Mouse (Mus musculus) gastrocnemius, postnatal 25 days (tissue): ENCODE measurements around the gene Dpm1. TPM values are rescaled to one million over a fixed set of nuclear protein-coding genes. Genes with fewer than 3 reads are reported as not detected.

Source experiments
- DNase-seq: peaks from one replicate; pipeline ENCODE4 v3.0.0; 2022
- microRNA-seq, 2 experiments: library from miRNA; unstranded; fragments of <30 nt; microRNA quantifications; one replicate each; pipeline ENCODE4 v1.2.0; 2021; ENCODE audit warnings: borderline replicate concordance in 2 of 2
- total RNA-seq, 2 experiments: library from RNA; stranded (reverse); gene quantifications; 1 replicate in 1 of 2; 2 replicates in 1 of 2; pipeline ENCODE4 v1.2.3; 2021

The Dpm1 gene
- total RNA-seq, 2 experiments from 2014 or later = 70.2 to 73.6 TPM

DNA sequence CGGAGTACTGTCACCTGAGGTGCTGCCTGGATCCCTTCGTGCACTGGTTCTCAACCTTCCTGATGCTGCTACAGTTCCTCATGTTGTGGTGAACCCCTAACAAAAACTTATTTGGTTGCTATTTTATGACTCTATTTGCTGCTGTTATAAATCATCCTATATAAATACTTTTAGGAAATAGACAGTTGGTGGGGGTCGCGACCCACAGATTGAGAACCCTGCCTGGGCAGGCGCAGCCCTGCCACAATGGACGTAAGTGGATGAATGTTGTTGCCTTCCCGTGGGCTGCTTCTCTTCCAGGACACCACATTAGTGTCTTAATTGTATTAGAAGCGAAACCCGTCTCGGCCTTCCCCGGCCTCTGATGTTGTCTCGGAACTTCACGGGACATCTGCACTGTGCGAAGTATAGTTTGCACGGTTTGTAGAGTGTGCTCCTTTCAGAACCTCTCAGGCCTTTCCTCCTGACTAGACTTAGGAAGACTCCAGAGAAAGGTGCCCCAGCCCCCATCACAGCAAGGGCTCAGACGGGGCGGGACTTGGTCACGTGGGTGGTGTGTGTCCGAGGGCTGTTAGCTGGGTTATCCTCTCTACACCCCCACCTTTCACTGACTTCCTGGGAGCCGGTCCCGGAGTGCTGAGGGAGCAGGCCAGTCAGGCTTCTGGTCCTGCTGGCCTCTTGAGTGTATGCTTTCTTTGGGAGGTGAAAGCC lies 63.5 kb downstream of the Dpm1 start:
- DNase-seq = no peak

DNA sequence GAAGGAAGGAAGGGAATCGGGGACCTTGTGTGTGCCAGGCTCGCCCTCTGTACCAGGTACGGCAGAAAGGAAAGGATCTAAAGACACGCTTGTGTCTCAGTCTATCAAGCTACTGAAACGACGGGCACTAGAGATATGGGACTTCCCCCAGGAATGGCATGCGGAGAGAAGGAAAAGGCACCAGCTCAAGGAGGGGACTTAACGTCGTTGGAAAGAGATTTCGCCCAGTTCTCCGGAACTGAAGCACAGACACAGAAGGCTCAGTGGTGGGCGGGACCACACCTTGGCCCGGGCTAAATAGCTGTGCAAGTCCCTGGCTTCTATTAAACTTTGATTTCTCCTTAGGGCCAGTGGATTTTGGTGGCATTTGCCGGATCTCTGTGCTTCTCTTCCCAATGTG lies 68.4 kb downstream of the Dpm1 start:
- DNase-seq = no peak

GRCm38 (mm10) chr2:168161514-168161971 lies 68.8 kb downstream of the Dpm1 start:
- DNase-seq = no peak

DNA sequence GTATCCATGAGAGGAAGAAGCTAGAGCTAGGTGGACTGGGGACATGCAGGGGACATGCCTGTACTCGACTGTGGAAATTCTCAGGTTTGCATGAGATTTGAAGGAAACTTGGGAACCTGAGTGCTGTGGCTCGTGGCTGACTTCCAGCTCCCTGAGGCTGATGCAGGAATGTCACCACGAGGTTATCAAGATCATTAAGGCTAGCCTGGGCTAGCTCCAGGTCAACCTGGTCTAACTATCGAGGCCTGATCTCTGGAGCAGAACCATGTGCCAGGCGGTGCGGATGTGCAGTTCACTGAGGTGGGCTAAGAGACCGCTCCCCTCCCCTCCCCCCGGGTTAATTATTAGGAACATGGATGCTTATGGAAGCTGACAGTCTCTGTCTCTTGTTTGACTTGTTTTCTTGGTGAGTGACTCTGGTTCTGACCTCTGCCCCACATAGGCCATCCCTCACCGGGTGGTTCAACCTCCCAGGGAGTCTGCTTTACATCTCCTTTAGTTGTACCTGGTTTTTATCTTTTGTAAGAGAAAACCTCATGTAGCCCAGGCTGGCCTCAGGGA lies 69.9 kb downstream of the Dpm1 start:
- DNase-seq = no peak

Small RNA genes lying within 50 kb of the gene (microRNA-seq; reads per million reads assigned to microRNA genes)
- 0 reads per million in 2 experiments for gene Gm24561

Other genes starting within 250 kb of the Dpm1 start
- 1 to 10 TPM in 1 of 2 experiments, under 1 TPM in 1; 0.75 to 1.5 TPM for gene Ripor3, start 220.0 kb downstream of the Dpm1 start, total RNA-seq
- under 1 TPM; 0.43 to 0.62 TPM for gene Pard6b, start 149.6 kb downstream of the Dpm1 start, total RNA-seq
- 10 to 100 TPM; 15.2 to 16.7 TPM for gene Adnp, start 23.5 kb downstream of the Dpm1 start, total RNA-seq
- gene Gm20716, start 227 bp downstream of the Dpm1 start, total RNA-seq = 1 to 10 TPM; 8.2 to 9.1 TPM
- gene Mocs3, start within 50 bp of the Dpm1 start, total RNA-seq = 1 to 10 TPM; 3.9 to 4.0 TPM
- under 1 TPM; 0.21 to 0.26 TPM for gene Kcng1, start 51.1 kb upstream of the Dpm1 start, total RNA-seq